Mouse (Mus musculus) kidney, adult 2 months (tissue): ENCODE measurements around the gene Rhox6.

Experiments used
- CTCF ChIP-seq: fragments of 200-500 bp; conservative IDR thresholded peaks from 2 replicates; pipeline ENCODE4 v1.5.1; 2011; ENCODE audit warnings: low read depth, mild to moderate bottlenecking, control low read depth, low read length, moderate library complexity, mixed read lengths; ENCODE audit not compliant: insufficient read depth, insufficient read length
- POLR2A ChIP-seq: fragments of 200-500 bp; IDR thresholded peaks from one replicate; pipeline ENCODE4 v1.6.1; 2011; ENCODE audit warnings: low read depth, low read length, control low read depth

GRCm38 (mm10) chrX:37871641-37872040 lies 44.9 kb downstream of the Rhox6 start:
- no peak for TF ChIP-seq CTCF
- TF ChIP-seq POLR2A: no peak
